Mouse (Mus musculus) urinary bladder, adult 2 months (tissue): ENCODE data around the gene Tatdn2. TPM values are rescaled to one million over a fixed set of nuclear protein-coding genes. Genes with fewer than 3 reads are reported as not detected.
"Not testable (repeated sequence)": the region's sequence is repeated elsewhere in the genome, so short reads cannot be mapped to it uniquely, and the experiment has no call there.

Experiments used
- DNase-seq: peaks from one replicate; pipeline ENCODE4 v3.0.0; 2022; ENCODE audit warnings: low spot score
- polyA plus RNA-seq: library from polyadenylated mRNA; depleted of rRNA; stranded (reverse); fragments of >200 nt; gene quantifications from 2 replicates; pipeline ENCODE4 v1.2.3, GENCODE M21; 2012

The Tatdn2 gene
- polyA plus RNA-seq, 1 experiment, result 31.7 TPM

GRCm38 (mm10) chr6:113672029-113672428 lies 24.8 kb upstream of the Tatdn2 start:
- not testable (repeated sequence) for DNase-seq

DNA sequence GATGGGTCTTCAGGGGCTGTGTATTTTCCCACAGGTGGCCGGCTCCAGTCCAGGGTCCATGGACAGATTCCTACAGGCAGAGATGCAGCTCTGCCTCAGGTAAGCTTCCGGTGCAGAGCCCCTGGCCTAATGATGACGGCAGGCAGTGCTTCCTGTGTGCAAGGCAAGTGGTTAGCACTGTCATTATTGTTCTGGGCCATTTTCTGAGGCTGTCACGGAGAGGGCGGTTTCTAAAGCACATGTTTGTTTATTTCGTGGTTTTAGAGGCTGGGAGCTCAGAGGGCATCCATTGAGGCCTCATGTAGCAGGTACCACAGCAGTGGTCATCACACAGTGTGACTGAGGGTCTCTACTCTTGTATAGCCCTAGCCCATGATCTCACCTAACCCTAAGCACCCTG lies 23.9 kb upstream of the Tatdn2 start:
- DNase-seq, result no peak

GRCm38 (mm10) chr6:113675234-113675633 lies 21.6 kb upstream of the Tatdn2 start:
- no peak for DNase-seq

- DNase-seq, result no peak
Measured at GRCm38 (mm10) chr6:113675991-113676390, 20.9 kb upstream of the Tatdn2 start.

- DNase-seq, result no peak
Measured at GRCm38 (mm10) chr6:113677070-113677734, 19.6 kb upstream of the Tatdn2 start.

GRCm38 (mm10) chr6:113678246-113679012 lies 18.4 kb upstream of the Tatdn2 start:
- no peak for DNase-seq

DNA sequence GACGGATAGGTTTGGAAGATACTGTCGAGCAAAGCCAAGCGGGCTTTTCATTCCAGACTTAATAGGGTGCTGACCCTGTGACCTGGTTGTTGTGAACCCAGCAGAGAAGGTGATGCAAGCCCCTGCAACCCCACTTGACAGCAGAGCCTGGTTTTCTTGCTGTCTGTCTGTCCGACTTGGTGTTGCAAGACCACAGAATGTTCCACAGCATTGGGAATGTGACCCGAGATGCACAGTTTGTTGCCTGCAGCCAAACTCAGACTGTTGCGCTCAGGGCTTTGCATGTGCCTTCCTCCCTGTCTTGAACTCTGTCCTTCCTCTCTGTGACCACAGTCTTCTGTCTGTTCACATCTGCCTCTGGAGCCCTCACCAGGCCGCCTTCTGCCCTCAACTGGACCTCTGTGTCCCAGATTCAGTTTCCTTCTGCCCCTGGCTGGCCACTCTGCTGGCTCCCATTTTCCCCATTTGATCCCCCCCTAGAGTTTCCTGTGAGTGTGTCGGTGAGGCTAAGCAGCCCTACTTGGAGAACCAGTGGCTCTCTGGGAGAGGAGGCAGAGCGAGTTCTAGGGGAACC lies 16.8 kb upstream of the Tatdn2 start:
- DNase-seq, result no peak

DNA sequence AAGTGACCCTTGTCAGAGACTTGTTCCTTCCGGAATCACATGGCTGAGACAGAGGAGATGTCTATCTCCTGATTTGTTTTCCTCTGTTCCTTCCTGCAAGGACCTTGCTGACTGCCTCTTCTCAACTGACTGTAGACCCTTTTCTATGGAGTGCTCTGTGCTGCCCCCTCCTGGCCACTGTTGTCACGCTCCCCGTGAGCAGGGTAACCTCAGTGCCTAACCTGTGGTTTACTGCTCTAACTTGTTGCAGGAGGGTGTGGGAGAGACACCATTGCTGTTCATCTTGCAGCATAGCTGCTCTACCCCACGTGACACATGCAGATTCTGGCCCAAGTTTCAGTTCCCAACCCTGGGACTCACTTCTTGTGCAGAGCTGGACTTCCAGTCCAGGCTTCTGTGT lies 15.6 kb upstream of the Tatdn2 start:
- DNase-seq, result peak; percentile 72

- DNase-seq, result no peak
Measured at GRCm38 (mm10) chr6:113683081-113683825, 13.6 kb upstream of the Tatdn2 start.

GRCm38 (mm10) chr6:113686551-113687125 lies 10.2 kb upstream of the Tatdn2 start:
- no peak for DNase-seq

DNA sequence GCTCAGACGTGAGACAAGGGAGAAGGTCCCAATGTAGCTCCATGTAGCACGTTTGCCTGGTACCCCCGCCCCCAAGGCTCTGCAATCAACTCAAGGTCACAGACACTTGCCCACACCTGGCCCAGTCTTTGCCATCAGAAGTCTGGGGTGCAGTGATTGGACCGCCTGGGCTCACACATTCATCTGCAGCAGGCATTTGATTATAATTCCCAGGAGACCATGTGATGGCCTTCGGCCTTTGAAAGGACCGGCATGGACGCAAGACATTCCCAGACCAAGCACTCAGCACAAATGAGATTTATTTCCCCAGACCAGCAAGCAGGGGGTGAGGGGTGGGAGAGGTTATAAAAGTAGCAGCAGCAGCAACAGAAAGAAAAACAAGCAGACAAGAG lies 6.8 kb upstream of the Tatdn2 start:
- DNase-seq, result peak; percentile 40

DNA sequence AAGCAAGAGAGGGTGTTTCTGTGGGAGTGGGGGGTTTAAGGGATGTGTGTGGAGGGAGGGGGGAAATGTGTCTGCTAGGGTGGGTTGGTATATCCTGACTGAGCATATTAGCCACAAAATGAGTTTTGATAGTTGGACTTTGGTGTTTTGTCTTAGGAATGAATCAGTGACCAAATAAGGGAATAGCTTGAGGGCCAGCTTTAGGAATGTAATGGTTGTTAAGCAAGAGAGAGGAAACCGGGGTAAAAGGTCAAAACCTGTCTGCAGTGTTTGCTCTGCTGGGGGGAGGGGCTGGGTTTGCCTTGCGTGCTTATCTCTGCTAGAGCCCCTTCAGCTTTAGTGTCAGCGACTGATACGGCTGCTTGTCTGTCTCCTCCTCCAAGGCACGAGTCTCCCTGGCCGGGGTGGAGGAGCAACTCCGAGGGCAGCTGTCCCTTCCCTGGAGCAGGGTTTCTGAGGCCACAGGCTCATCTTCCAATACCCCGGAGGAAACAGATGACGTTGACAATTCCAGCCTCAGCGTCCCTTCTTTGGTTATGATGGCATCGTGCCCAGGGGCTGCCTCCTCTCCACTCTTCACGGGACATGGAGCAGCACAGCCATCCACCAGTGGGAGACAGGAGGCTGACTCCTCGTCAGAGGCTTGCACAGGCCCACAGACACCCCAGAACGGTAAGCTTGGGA lies 6.3 kb upstream of the Tatdn2 start:
- DNase-seq, result peak; percentile 70

DNA sequence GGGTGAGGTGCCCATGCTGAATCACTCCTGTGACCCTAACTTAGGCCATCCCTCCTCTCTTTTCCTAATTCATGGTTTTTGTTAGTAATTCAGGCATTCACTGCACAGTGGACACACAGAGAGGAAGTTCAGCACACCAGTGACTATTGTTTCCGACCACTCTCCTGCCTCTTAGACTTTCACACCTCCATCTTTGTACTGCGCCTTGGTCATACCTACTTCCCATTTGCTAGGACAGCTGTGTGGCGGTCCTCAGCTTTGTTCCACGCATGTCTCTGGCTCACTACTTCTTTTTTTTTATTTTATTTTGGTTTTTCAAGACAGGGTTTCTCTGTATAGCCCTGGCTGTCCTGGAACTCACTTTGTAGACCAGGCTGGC lies 5.8 kb upstream of the Tatdn2 start:
- DNase-seq, result no peak

GRCm38 (mm10) chr6:113692661-113693133 lies 4.2 kb upstream of the Tatdn2 start:
- no peak for DNase-seq

- DNase-seq, result no peak
Measured at GRCm38 (mm10) chr6:113693377-113693776, 3.5 kb upstream of the Tatdn2 start.

DNA sequence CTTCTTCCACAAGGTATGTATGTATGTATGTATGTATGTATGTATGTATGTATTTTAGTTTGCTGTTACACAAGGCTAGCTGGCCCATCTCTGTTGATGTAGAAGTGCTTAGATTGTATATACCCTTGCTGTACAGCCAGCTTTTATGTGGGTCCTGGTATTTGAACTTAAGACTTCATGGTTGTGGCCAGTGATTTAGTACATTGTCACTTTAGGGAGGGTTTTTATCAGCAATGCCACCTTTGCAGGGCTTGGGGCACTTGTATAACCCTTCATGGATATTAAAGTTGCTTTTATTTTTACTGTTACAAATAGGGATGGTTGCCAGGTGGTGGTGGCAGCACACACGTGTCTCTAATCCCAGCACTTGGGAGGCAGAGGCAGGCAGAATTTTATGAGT lies 1.6 kb upstream of the Tatdn2 start:
- DNase-seq, result no peak

GRCm38 (mm10) chr6:113695766-113696355 lies 989 bp upstream of the Tatdn2 start:
- DNase-seq, result no peak

DNA sequence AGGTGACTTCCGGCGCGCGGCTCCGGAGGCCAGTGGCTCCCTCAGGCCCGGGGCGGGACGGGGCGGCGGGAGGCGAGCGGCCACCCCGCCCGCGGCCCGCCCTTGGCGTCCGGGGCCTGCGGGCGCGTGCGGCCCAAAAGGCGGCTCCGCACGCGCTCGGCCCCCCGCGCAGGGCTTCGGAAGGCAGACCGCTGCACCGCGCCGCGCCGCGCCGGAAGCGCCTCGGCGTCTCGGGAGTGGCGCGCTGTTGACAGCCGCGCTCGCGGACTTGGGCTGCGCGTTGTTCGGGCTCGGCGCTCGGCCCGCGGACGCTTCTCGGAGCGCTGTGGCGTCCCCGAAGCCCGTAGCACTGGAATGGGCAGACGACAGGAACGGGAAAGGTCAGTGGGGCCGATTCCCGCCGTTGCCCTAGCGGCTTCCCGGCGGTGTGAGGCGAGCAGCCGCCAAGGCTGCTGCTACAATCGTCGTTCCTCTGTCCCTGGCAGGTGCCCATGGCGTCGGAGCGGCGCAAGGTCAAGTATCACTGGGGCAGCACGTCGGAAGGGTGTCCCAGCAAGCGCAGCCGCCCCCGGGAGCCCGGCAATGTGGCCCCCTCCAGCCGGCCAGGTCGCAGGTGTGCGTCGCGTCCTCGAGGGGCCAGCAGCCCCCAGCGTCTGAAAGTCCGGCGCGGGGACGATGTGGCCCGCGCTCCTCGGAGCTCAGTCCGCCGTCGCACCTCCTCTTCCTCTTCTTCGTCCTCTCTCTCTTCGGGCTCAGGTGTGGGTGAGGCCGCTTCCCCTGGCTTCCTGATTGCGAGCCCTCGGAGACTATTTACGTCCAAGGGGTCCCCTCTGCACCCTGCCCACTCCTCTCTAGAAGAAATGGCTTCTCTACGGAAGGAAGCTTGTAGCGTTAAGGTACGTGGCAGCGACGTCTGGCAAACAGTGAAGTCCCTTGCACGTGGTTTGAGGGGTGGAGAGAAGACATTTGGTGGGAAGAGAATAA lies 664 bp downstream of the Tatdn2 start:
- peak; percentile 40 for DNase-seq

DNA sequence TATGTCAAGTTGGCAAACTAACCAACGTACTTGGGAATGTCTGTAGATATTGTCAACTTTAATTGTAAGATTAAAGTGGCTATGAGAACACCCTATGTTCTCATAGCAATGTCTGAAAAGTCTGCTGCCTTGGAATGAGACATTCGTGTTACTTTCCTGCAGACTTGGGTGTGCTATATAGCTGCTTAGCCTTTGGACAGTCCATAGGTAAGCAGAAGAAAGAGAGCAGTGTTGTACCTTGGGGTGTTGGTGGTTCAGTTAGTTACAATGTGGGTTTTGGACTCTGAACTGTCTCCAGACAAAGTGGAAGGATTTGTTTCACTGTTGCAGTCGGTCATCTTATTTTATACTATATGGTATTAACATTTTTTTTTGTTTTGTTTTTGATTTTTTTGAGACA lies 15.9 kb downstream of the Tatdn2 start:
- DNase-seq, result no peak

DNA sequence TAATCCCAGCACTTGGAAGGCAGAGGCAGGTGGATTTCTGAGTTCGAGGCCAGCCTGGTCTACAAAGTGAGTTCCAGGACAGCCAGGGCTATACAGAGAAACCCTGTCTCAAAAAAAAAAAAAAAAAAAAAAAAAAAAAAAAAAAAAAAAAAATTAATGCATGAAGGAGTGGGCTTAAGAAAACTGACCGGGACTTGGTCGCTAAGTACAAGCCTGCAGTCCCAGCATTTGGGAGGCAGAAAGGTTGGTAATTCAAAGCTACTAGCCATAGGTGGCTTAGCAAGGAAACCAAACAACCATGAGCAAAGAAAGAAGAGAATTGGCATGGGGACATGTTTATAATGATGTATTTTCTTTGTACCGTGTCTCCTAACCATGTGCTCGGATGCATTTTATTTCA lies 16.5 kb downstream of the Tatdn2 start:
- DNase-seq, result not testable (repeated sequence)
